Mouse (Mus musculus) layer of hippocampus, postnatal 10 days (tissue): Measurements from ENCODE around the gene Flywch2. TPM values are rescaled to one million over a fixed set of nuclear protein-coding genes. Genes with fewer than 3 reads are reported as not detected.

ENCODE experiments used
- DNase-seq, 2 experiments: peaks; one replicate each; pipeline ENCODE4 v3.0.0; 2021; ENCODE audit warnings: low spot score in 2 of 2
- total RNA-seq, 2 experiments: library from RNA; stranded (reverse); gene quantifications; 2 replicates each; pipeline ENCODE4 v1.2.3; 2021

Gene Flywch2
- total RNA-seq, 2 experiments from 2014 or later: 26.7 to 27.3 TPM

GRCm38 (mm10) chr17:23749400-23750191 lies 36.3 kb downstream of the Flywch2 start:
- DNase-seq: no peak

GRCm38 (mm10) chr17:23748631-23749391 lies 37.1 kb downstream of the Flywch2 start:
- peak; percentile 65 to 71 for DNase-seq

GRCm38 (mm10) chr17:23748026-23748425 lies 37.9 kb downstream of the Flywch2 start:
- DNase-seq: no peak

- DNase-seq: no peak
Observed at GRCm38 (mm10) chr17:23747471-23747870, 38.4 kb downstream of the Flywch2 start.

- DNase-seq: no peak
Observed at GRCm38 (mm10) chr17:23746767-23747166, 39.1 kb downstream of the Flywch2 start.

GRCm38 (mm10) chr17:23746311-23746710 lies 39.6 kb downstream of the Flywch2 start:
- peak in 1 of 2 experiments; percentile 22 for DNase-seq

- DNase-seq: peak in 1 of 2 experiments; percentile 20
Observed at GRCm38 (mm10) chr17:23745301-23746251, 40.3 kb downstream of the Flywch2 start, which contains the start of gene Kremen2. TSS of gene Kremen2 (minus strand) at chr17:23745833.

- DNase-seq: no peak
Observed at GRCm38 (mm10) chr17:23744651-23745050, 41.2 kb downstream of the Flywch2 start.

GRCm38 (mm10) chr17:23744076-23744475 lies 41.8 kb downstream of the Flywch2 start:
- no peak for DNase-seq

- DNase-seq: no peak
Observed at GRCm38 (mm10) chr17:23742941-23743340, 42.9 kb downstream of the Flywch2 start.

- DNase-seq: peak in 1 of 2 experiments; percentile 37
Observed at GRCm38 (mm10) chr17:23742210-23742793, 43.6 kb downstream of the Flywch2 start.

- DNase-seq: no peak
Observed at GRCm38 (mm10) chr17:23741359-23742209, 44.3 kb downstream of the Flywch2 start.

GRCm38 (mm10) chr17:23740598-23741021 lies 45.3 kb downstream of the Flywch2 start, which contains the start of gene Paqr4:
TSS of gene Paqr4 (minus strand) at chr17:23740867.
- peak in 1 of 2 experiments; percentile 22 for DNase-seq

- DNase-seq: peak; percentile 85 to 90
Observed at GRCm38 (mm10) chr17:23740136-23740584, 45.7 kb downstream of the Flywch2 start.

- DNase-seq: peak; percentile 44 to 57
Observed at GRCm38 (mm10) chr17:23739202-23740135, 46.4 kb downstream of the Flywch2 start.

- no peak for DNase-seq
Observed at GRCm38 (mm10) chr17:23738836-23739201, 47.1 kb downstream of the Flywch2 start.

- peak in 1 of 2 experiments; percentile 43 for DNase-seq
Observed at GRCm38 (mm10) chr17:23737493-23738445, 48.1 kb downstream of the Flywch2 start.
